Mouse (Mus musculus): ENCODE measurements around the gene Oosp1. TPM values are rescaled to one million over a fixed set of nuclear protein-coding genes. Genes with fewer than 3 reads are reported as not detected.

Gene Oosp1
- polyA plus RNA-seq, 1 experiment = not detected

DNA sequence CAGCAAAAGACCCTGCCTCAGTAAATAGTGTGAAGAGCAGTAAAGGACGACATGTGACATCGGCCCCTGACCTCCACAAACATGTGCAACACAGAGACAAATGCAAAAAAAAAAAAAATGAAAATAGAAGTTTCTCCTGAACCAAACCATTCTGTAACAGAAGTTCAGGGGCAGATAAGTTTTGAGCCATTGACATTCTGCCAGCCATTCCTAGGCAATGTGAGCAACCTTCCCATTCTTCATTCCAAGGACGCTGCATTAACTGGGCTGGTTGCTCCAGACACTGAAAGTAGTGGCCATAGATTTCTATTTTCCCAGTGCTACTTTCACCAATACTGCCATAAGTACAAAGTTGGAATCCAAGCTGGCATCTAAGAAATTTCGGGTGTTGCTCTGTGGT is 21.5 kb upstream of the Oosp1 start:
- H3K4me3 ChIP-seq (ENCODE audit: control insufficient read depth, low read depth, low read length) = no peak overlapping the region
- TF ChIP-seq CTCF (IDR thresholded peaks at IDR 0.05; ENCODE audit: control insufficient read depth, insufficient read depth, insufficient replicate concordance, low read depth, low read length) (no peak), POLR2A (IDR thresholded peaks at IDR 0.05; ENCODE audit: control insufficient read depth, low read depth, low read length) (no peak)
- H3K4me1 ChIP-seq (ENCODE audit: control insufficient read depth, insufficient read depth, low read length) = no peaks in the 10 kb centered on the region
- H3K36me3 ChIP-seq (ENCODE audit: control insufficient read depth, insufficient read depth, low read length) = no peaks in the 10 kb centered on the region
- no peak overlapping the region for H3K27ac ChIP-seq (ENCODE audit: control insufficient read depth, insufficient read depth, low read depth, low read length)
- no peaks in the 10 kb centered on the region for H3K27me3 ChIP-seq (ENCODE audit: control insufficient read depth, insufficient read depth, low read length)

GRCm38 (mm10) chr19:11698342-11698741 is 7.4 kb upstream of the Oosp1 start:
- Histone ChIP-seq H3K27me3 (ENCODE audit: control insufficient read depth, insufficient read depth, low read length) (no peaks in the 10 kb centered on the region), H3K4me3 (ENCODE audit: control insufficient read depth, low read depth, low read length) (no peak overlapping the region), H3K4me1 (ENCODE audit: control insufficient read depth, insufficient read depth, low read length) (no peaks in the 10 kb centered on the region), H3K36me3 (ENCODE audit: control insufficient read depth, insufficient read depth, low read length) (no peaks in the 10 kb centered on the region), H3K27ac (ENCODE audit: control insufficient read depth, insufficient read depth, low read depth, low read length) (no peak overlapping the region)
- TF ChIP-seq CTCF (IDR thresholded peaks at IDR 0.05; ENCODE audit: control insufficient read depth, insufficient read depth, insufficient replicate concordance, low read depth, low read length) (no peak), POLR2A (IDR thresholded peaks at IDR 0.05; ENCODE audit: control insufficient read depth, low read depth, low read length) (no peak)

DNA sequence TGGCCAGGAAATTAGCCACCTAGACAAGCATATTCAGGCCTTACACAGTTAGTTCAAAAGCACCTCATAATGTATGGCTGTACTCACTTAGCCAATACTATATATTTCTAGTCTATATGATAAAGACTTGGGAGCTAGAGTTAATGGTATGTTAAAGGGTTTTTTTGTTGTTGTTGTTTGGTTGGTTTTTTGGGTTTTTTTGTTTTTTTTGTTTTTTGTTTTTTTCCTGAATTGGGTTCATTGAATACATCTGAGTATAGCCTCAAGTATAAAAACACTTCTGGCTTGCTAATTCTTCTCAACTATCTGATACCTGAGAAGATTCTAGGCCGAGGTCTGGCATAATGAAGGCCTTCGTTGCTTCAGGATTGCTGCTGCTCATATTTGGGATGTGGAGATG is 5.8 kb upstream of the Oosp1 start, which contains the start of gene Oosp3:
Oosp3 (plus strand) TSS at position 301 of the 400 bp plus-strand sequence.
- no peak within 1 kb of the TSS for H3K4me3 ChIP-seq (ENCODE audit: control insufficient read depth, low read depth, low read length)
- TF ChIP-seq POLR2A (IDR thresholded peaks at IDR 0.05; ENCODE audit: control insufficient read depth, low read depth, low read length) = no peak
- TF ChIP-seq CTCF (IDR thresholded peaks at IDR 0.05; ENCODE audit: control insufficient read depth, insufficient read depth, insufficient replicate concordance, low read depth, low read length) = no peak
- H3K36me3 ChIP-seq (ENCODE audit: control insufficient read depth, insufficient read depth, low read length) = no peaks in the 10 kb centered on the region
- H3K27ac ChIP-seq (ENCODE audit: control insufficient read depth, insufficient read depth, low read depth, low read length) = no peak within 1 kb of the TSS
- no peaks in the 10 kb centered on the region for H3K4me1 ChIP-seq (ENCODE audit: control insufficient read depth, insufficient read depth, low read length)
- no peaks in the 10 kb centered on the region for H3K27me3 ChIP-seq (ENCODE audit: control insufficient read depth, insufficient read depth, low read length)

- no peak for TF ChIP-seq CTCF (IDR thresholded peaks at IDR 0.05; ENCODE audit: control insufficient read depth, insufficient read depth, insufficient replicate concordance, low read depth, low read length)
- no peak for TF ChIP-seq POLR2A (IDR thresholded peaks at IDR 0.05; ENCODE audit: control insufficient read depth, low read depth, low read length)
- H3K4me3 ChIP-seq (ENCODE audit: control insufficient read depth, low read depth, low read length) = no peak overlapping the region
- H3K36me3 ChIP-seq (ENCODE audit: control insufficient read depth, insufficient read depth, low read length) = no peaks in the 10 kb centered on the region
- no peaks in the 10 kb centered on the region for H3K27me3 ChIP-seq (ENCODE audit: control insufficient read depth, insufficient read depth, low read length)
- no peaks in the 10 kb centered on the region for H3K4me1 ChIP-seq (ENCODE audit: control insufficient read depth, insufficient read depth, low read length)
- H3K27ac ChIP-seq (ENCODE audit: control insufficient read depth, insufficient read depth, low read depth, low read length) = no peak overlapping the region
Measured at GRCm38 (mm10) chr19:11691454-11691853, 504 bp upstream of the Oosp1 start.

GRCm38 (mm10) chr19:11661562-11661961 is 29.4 kb downstream of the Oosp1 start:
- TF ChIP-seq CTCF (IDR thresholded peaks at IDR 0.05; ENCODE audit: control insufficient read depth, insufficient read depth, insufficient replicate concordance, low read depth, low read length) (no peak), POLR2A (IDR thresholded peaks at IDR 0.05; ENCODE audit: control insufficient read depth, low read depth, low read length) (no peak)
- H3K36me3 ChIP-seq (ENCODE audit: control insufficient read depth, insufficient read depth, low read length) = no peaks in the 10 kb centered on the region
- no peaks in the 10 kb centered on the region for H3K27me3 ChIP-seq (ENCODE audit: control insufficient read depth, insufficient read depth, low read length)
- H3K4me3 ChIP-seq (ENCODE audit: control insufficient read depth, low read depth, low read length) = no peak overlapping the region
- no peak overlapping the region for H3K27ac ChIP-seq (ENCODE audit: control insufficient read depth, insufficient read depth, low read depth, low read length)
- H3K4me1 ChIP-seq (ENCODE audit: control insufficient read depth, insufficient read depth, low read length) = no peaks in the 10 kb centered on the region

GRCm38 (mm10) chr19:11660459-11660858 is 30.5 kb downstream of the Oosp1 start, which contains the start of gene Oosp2:
Oosp2 (minus strand) TSS chr19:11660559.
- no peak within 1 kb of the TSS for H3K4me3 ChIP-seq (ENCODE audit: control insufficient read depth, low read depth, low read length)
- no peaks in the 10 kb centered on the region for H3K27me3 ChIP-seq (ENCODE audit: control insufficient read depth, insufficient read depth, low read length)
- H3K36me3 ChIP-seq (ENCODE audit: control insufficient read depth, insufficient read depth, low read length) = no peaks in the 10 kb centered on the region
- H3K4me1 ChIP-seq (ENCODE audit: control insufficient read depth, insufficient read depth, low read length) = no peaks in the 10 kb centered on the region
- TF ChIP-seq CTCF (IDR thresholded peaks at IDR 0.05; ENCODE audit: control insufficient read depth, insufficient read depth, insufficient replicate concordance, low read depth, low read length) = no peak
- no peak for TF ChIP-seq POLR2A (IDR thresholded peaks at IDR 0.05; ENCODE audit: control insufficient read depth, low read depth, low read length)
- H3K27ac ChIP-seq (ENCODE audit: control insufficient read depth, insufficient read depth, low read depth, low read length) = no peak within 1 kb of the TSS

DNA sequence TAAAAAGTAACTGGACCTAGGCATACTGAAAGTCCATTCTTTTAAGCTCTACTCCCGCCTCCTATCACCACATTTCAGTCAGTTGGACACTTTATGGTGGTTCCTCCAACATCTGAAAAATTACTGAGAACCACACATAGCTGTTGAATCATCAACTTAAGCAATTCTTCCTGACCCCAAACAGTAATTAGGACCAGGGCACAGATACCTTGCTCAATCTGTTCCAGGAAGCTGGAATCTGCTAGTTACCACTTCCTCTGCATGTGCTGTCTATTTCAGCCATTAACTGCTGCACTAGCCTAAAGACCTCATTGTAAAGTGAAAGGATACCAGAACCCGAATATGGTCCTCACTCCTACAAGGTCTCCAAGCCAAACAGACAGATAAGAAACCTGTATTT is 31.8 kb downstream of the Oosp1 start:
- TF ChIP-seq POLR2A (IDR thresholded peaks at IDR 0.05; ENCODE audit: control insufficient read depth, low read depth, low read length) (no peak), CTCF (IDR thresholded peaks at IDR 0.05; ENCODE audit: control insufficient read depth, insufficient read depth, insufficient replicate concordance, low read depth, low read length) (no peak)
- no peaks in the 10 kb centered on the region for H3K27me3 ChIP-seq (ENCODE audit: control insufficient read depth, insufficient read depth, low read length)
- no peaks in the 10 kb centered on the region for H3K36me3 ChIP-seq (ENCODE audit: control insufficient read depth, insufficient read depth, low read length)
- no peak overlapping the region for H3K27ac ChIP-seq (ENCODE audit: control insufficient read depth, insufficient read depth, low read depth, low read length)
- H3K4me1 ChIP-seq (ENCODE audit: control insufficient read depth, insufficient read depth, low read length) = no peaks in the 10 kb centered on the region
- H3K4me3 ChIP-seq (ENCODE audit: control insufficient read depth, low read depth, low read length) = no peak overlapping the region

GRCm38 (mm10) chr19:11649564-11649963 is 41.4 kb downstream of the Oosp1 start:
- H3K4me1 ChIP-seq (ENCODE audit: control insufficient read depth, insufficient read depth, low read length) = no peaks in the 10 kb centered on the region
- TF ChIP-seq POLR2A (IDR thresholded peaks at IDR 0.05; ENCODE audit: control insufficient read depth, low read depth, low read length) (no peak), CTCF (IDR thresholded peaks at IDR 0.05; ENCODE audit: control insufficient read depth, insufficient read depth, insufficient replicate concordance, low read depth, low read length) (no peak)
- H3K4me3 ChIP-seq (ENCODE audit: control insufficient read depth, low read depth, low read length) = no peak overlapping the region
- no peaks in the 10 kb centered on the region for H3K36me3 ChIP-seq (ENCODE audit: control insufficient read depth, insufficient read depth, low read length)
- no peaks in the 10 kb centered on the region for H3K27me3 ChIP-seq (ENCODE audit: control insufficient read depth, insufficient read depth, low read length)
- H3K27ac ChIP-seq (ENCODE audit: control insufficient read depth, insufficient read depth, low read depth, low read length) = no peak overlapping the region
